Mouse (Mus musculus) intestine, embryonic 15.5 days (tissue): ENCODE measurements at regions not wholly inside any gene's neighbourhood (a gene's known extent, or its start where the extent isn't known, plus 50 kb on each side); places are given as distances from the start of the nearest gene placed in this dataset.

Source experiments
- ATAC-seq: fragments of 200-750 bp; cut with Nextera tagmentation; 2 replicates; pipeline ENCODE4 v1.8.0; 2017; ENCODE audit warnings: moderate TSS enrichment, moderate library complexity
- H3K27ac ChIP-seq: fragments of 300-500 bp; sonication (generic); 2 replicates; pipeline ENCODE4 v1.5.1; 2015; ENCODE audit warnings: mild to moderate bottlenecking, inconsistent platforms
- H3K27me3 ChIP-seq: fragments of 300-500 bp; sonication (generic); replicated peaks from 2 replicates; pipeline ENCODE4 v1.6.1; 2015; ENCODE audit warnings: inconsistent platforms
- H3K36me3 ChIP-seq: fragments of 300-500 bp; sonication (generic); 2 replicates; pipeline ENCODE4 v1.6.1; 2015; ENCODE audit warnings: inconsistent platforms
- H3K4me1 ChIP-seq: fragments of 300-500 bp; sonication (generic); replicated peaks from 2 replicates; pipeline ENCODE4 v1.6.1; 2015; ENCODE audit warnings: inconsistent platforms
- H3K4me2 ChIP-seq: fragments of 300-500 bp; sonication (generic); replicated peaks from 2 replicates; pipeline ENCODE4 v1.6.1; 2015; ENCODE audit warnings: mild to moderate bottlenecking, inconsistent platforms
- H3K4me3 ChIP-seq: fragments of 300-500 bp; sonication (generic); replicated peaks from 2 replicates; pipeline ENCODE4 v1.5.1; 2015; ENCODE audit warnings: inconsistent platforms
- H3K9ac ChIP-seq: fragments of 300-500 bp; sonication (generic); 2 replicates; pipeline ENCODE4 v1.6.1; 2015; ENCODE audit warnings: inconsistent platforms
- H3K9me3 ChIP-seq: fragments of 300-500 bp; sonication (generic); 2 replicates; pipeline ENCODE4 v1.6.1; 2016; ENCODE audit warnings: inconsistent platforms
- WGBS: fragments of 180-500 bp; shearing (Covaris S2); methylation state at CpG from one replicate; pipeline ENCODE4 v1.1.7; 2015; 5-methylcytosine and 5-hydroxymethylcytosine counted together

- no peaks in the 10 kb centered on the region for H3K9me3 ChIP-seq
- no peak overlapping the region for H3K9ac ChIP-seq
- H3K4me1 ChIP-seq, result no peaks in the 10 kb centered on the region
- H3K4me3 ChIP-seq, result no peak overlapping the region
- no peak for ATAC-seq
- no peaks in the 10 kb centered on the region for H3K27me3 ChIP-seq
- H3K27ac ChIP-seq, result no peak overlapping the region
- no peaks in the 10 kb centered on the region for H3K36me3 ChIP-seq
- no peak overlapping the region for H3K4me2 ChIP-seq
Measured at GRCm38 (mm10) chr10:98324591-98324990, 589.6 kb upstream of the Atp2b1 start.

GRCm38 (mm10) chr10:98325720-98326119 is 588.5 kb upstream of the Atp2b1 start:
- WGBS, result 54% methylated on average over 5 of the region's 5 CpGs
- no peak for ATAC-seq

GRCm38 (mm10) chr10:98332682-98333081 is 581.5 kb upstream of the Atp2b1 start:
- 69% methylated on average over 4 of the region's 4 CpGs for WGBS
- Histone ChIP-seq H3K27ac (no peak overlapping the region), H3K4me3 (no peak overlapping the region), H3K4me1 (no peaks in the 10 kb centered on the region), H3K36me3 (no peaks in the 10 kb centered on the region), H3K9me3 (no peaks in the 10 kb centered on the region), H3K27me3 (no peaks in the 10 kb centered on the region), H3K4me2 (no peak overlapping the region), H3K9ac (no peak overlapping the region)
- no peak for ATAC-seq

More at GRCm38 (mm10) chr10:98325720-98326119, 588.5 kb upstream of the Atp2b1 start:
- no peaks in the 10 kb centered on the region for H3K27me3 ChIP-seq
- H3K36me3 ChIP-seq, result no peaks in the 10 kb centered on the region
- no peaks in the 10 kb centered on the region for H3K9me3 ChIP-seq
- H3K4me1 ChIP-seq, result no peaks in the 10 kb centered on the region
- no peak overlapping the region for H3K4me2 ChIP-seq
- H3K27ac ChIP-seq, result no peak overlapping the region
- no peak overlapping the region for H3K4me3 ChIP-seq
- H3K9ac ChIP-seq, result no peak overlapping the region

DNA sequence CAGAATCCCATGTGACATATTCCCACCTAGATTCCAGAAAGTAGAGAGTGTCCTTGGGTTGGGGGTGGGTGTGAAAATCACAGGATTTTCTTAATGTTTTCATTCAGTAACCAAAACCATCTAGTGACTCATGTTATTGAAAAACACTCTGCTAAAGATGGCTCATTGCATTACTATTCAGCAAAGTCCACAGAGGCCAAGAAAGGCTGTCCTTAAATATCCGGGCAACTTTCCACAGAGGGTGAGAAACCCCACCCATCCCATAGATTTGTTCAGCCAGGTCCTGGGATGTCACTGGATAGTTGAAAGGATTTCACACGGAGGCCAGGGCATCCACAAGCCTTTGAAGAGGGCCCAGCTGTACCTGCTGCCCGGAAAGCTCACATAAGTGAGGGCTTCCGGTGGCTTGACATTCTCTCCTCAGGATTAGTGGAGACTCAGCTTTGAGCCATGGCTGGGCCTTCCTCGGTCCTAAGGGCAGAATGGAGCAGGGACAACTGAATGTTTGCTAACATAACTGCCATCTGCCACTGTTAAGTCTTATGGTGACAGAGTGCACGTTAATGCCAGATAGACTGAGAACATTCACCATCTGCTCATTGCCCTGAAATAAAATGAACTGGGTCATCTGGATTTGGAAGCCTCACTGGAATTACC is 580.7 kb upstream of the Atp2b1 start:
- Histone ChIP-seq H3K36me3 (no peaks in the 10 kb centered on the region), H3K4me1 (no peaks in the 10 kb centered on the region), H3K27me3 (no peaks in the 10 kb centered on the region), H3K4me2 (no peak overlapping the region), H3K4me3 (no peak overlapping the region), H3K9me3 (no peaks in the 10 kb centered on the region), H3K9ac (no peak overlapping the region), H3K27ac (no peak overlapping the region)
- WGBS, result 73% methylated on average over 6 of the region's 6 CpGs
- ATAC-seq, result no peak

GRCm38 (mm10) chr10:98343827-98344226 is 570.4 kb upstream of the Atp2b1 start:
- ATAC-seq, result no peak
- no peak overlapping the region for H3K27ac ChIP-seq
- 84% methylated on average over 5 of the region's 5 CpGs for WGBS

DNA sequence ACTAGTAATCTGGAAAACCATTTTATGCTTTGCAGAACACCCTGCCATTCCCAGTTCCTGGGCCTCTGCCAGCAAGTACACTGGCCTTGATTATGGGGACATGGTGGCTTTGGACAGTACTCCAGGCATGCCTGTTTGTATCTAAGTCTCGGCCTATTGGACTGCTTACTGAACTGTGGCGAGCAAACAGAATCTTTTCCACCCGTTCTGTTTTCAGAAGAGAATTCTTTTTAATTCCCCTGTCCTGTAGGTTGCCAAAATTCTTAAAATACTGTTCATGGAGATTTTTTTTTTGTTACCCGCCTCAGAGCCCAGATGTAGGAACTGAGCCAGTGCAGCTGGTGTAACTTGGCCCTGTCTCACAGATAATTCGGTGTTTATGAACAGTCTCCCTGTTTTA is 564.7 kb upstream of the Atp2b1 start:
- Histone ChIP-seq H3K9ac (no peak overlapping the region), H3K27ac (0 out of 2 replicates have a peak overlapping the region, but pooled peaks have one; percentile 25), H3K4me2 (no peak overlapping the region), H3K36me3 (no peaks in the 10 kb centered on the region), H3K27me3 (no peaks in the 10 kb centered on the region), H3K4me3 (no peak overlapping the region), H3K4me1 (no peaks in the 10 kb centered on the region), H3K9me3 (no peaks in the 10 kb centered on the region)
- ATAC-seq, result no peak
- WGBS, result 50% methylated on average over 5 of the region's 5 CpGs

More at GRCm38 (mm10) chr10:98343827-98344226, 570.4 kb upstream of the Atp2b1 start:
- Histone ChIP-seq H3K9ac (no peak overlapping the region), H3K4me1 (no peaks in the 10 kb centered on the region), H3K9me3 (no peaks in the 10 kb centered on the region), H3K36me3 (no peaks in the 10 kb centered on the region), H3K4me3 (no peak overlapping the region), H3K27me3 (no peaks in the 10 kb centered on the region), H3K4me2 (no peak overlapping the region)

- Histone ChIP-seq H3K9me3 (no peaks in the 10 kb centered on the region), H3K4me3 (no peak overlapping the region), H3K9ac (no peak overlapping the region), H3K4me1 (no peaks in the 10 kb centered on the region), H3K36me3 (no peaks in the 10 kb centered on the region), H3K27ac (no peak overlapping the region), H3K4me2 (no peak overlapping the region), H3K27me3 (no peaks in the 10 kb centered on the region)
- WGBS, result 94% methylated on average over 6 of the region's 6 CpGs
- ATAC-seq, result no peak
Measured at GRCm38 (mm10) chr10:98350318-98350926, 563.8 kb upstream of the Atp2b1 start.

DNA sequence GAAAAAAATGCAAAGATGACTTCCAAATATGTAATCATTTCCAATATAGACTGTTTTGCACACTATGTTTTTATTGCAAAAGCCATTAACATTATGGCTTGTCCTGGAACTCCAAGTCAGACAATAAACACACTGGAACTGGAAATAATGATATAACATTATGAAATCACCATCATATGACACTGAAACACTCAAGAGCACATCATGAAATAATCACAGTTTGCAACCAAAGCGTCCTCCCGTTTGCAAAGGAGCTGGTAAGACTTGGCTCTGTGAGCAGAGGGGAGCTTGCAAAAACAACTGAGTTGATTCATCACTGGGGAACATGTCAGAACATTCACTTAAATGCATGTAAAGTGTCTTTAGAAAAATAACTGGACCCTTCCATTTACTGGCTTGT is 562.1 kb upstream of the Atp2b1 start:
- H3K4me3 ChIP-seq, result no peak overlapping the region
- ATAC-seq, result no peak
- no peak overlapping the region for H3K4me2 ChIP-seq
- 66% methylated on average over 2 of the region's 2 CpGs for WGBS
- H3K9me3 ChIP-seq, result no peaks in the 10 kb centered on the region
- H3K27ac ChIP-seq, result no peak overlapping the region
- no peaks in the 10 kb centered on the region for H3K4me1 ChIP-seq
- no peaks in the 10 kb centered on the region for H3K27me3 ChIP-seq
- no peak overlapping the region for H3K9ac ChIP-seq
- H3K36me3 ChIP-seq, result no peaks in the 10 kb centered on the region

DNA sequence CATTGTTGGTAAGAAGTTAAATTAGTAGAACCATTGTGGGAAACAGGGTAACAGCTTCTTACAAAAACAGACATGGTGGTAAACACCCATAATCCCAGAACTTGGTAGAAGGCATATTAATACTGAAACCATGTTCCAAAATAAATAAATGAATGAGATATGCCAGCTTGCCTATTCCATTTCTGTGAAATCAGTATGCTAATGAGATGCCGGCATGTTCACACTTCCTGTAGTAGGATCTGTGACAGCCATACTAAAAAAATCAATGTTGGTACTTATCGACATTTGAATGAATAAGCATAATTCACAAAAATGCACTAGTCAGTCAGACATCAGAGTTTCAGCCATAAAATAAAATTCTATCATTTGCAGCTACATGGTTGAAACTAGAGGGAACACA is 559.7 kb upstream of the Atp2b1 start:
- no peaks in the 10 kb centered on the region for H3K4me1 ChIP-seq
- no peaks in the 10 kb centered on the region for H3K27me3 ChIP-seq
- ATAC-seq, result no peak
- H3K27ac ChIP-seq, result no peak overlapping the region
- WGBS, result 92% methylated on average over 2 of the region's 2 CpGs
- no peak overlapping the region for H3K4me2 ChIP-seq
- H3K9ac ChIP-seq, result no peak overlapping the region
- no peak overlapping the region for H3K4me3 ChIP-seq
- H3K9me3 ChIP-seq, result no peaks in the 10 kb centered on the region
- no peaks in the 10 kb centered on the region for H3K36me3 ChIP-seq

DNA sequence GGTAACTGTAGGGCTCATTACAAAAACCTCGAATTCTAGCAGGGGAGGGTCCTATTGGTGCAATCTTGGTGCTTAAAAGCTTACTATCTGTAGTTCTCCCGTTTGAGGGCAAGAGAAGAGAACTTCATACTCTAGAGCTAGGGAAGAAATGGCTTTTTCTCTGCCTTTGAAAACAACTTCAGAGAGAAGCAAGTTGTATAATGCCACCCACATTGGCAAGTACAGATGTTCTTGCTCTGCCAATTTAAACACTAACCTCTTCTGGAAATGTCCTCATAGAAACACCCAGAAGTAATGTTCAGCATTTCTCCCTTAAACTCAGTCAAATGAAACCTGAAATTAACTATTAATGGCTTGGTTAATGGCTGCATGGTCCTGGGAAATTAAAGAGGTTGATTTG is 549.6 kb upstream of the Atp2b1 start:
- Histone ChIP-seq H3K9me3 (no peaks in the 10 kb centered on the region), H3K27ac (no peak overlapping the region), H3K9ac (no peak overlapping the region), H3K27me3 (no peaks in the 10 kb centered on the region), H3K4me1 (no peaks in the 10 kb centered on the region), H3K4me3 (no peak overlapping the region), H3K36me3 (no peaks in the 10 kb centered on the region), H3K4me2 (no peak overlapping the region)
- 73% methylated on average over 2 of the region's 2 CpGs for WGBS
- ATAC-seq, result no peak

DNA sequence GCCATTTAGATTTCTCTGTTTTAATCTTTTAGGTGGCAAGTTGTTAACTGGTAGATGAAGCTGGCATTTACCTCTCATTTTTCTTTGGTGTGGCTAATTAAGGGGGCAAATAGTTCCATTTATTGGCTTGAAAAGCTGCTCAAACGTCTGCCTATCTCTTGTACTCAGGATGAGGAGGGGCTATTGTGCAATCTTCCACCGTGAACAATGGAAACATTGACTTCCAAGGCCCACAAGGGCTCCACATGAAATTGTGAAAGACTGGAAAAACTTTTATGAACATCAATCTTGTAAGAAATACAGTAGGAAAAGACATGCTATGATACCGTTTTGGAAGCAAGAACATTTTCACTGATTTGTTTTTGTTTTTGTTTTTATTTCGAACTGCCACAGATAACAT is 541.6 kb upstream of the Atp2b1 start:
- no peaks in the 10 kb centered on the region for H3K9me3 ChIP-seq
- no peak overlapping the region for H3K27ac ChIP-seq
- 0 out of 2 replicates have a peak, but pooled peaks have one; percentile 43 for ATAC-seq
- no peaks in the 10 kb centered on the region for H3K36me3 ChIP-seq
- no peak overlapping the region for H3K4me3 ChIP-seq
- H3K9ac ChIP-seq, result no peak overlapping the region
- H3K4me1 ChIP-seq, result no peaks in the 10 kb centered on the region
- no peak overlapping the region for H3K4me2 ChIP-seq
- 63% methylated on average over 4 of the region's 4 CpGs for WGBS
- no peaks in the 10 kb centered on the region for H3K27me3 ChIP-seq

GRCm38 (mm10) chr10:98373314-98373713 is 540.9 kb upstream of the Atp2b1 start:
- Histone ChIP-seq H3K27me3 (no peaks in the 10 kb centered on the region), H3K4me3 (no peak overlapping the region), H3K36me3 (no peaks in the 10 kb centered on the region), H3K4me2 (no peak overlapping the region), H3K9ac (no peak overlapping the region), H3K27ac (no peak overlapping the region), H3K4me1 (no peaks in the 10 kb centered on the region), H3K9me3 (no peaks in the 10 kb centered on the region)
- 52% methylated on average over 3 of the region's 3 CpGs for WGBS
- no peak for ATAC-seq

GRCm38 (mm10) chr10:98374684-98375083 is 539.5 kb upstream of the Atp2b1 start:
- H3K27ac ChIP-seq, result no peak overlapping the region
- no peak overlapping the region for H3K9ac ChIP-seq
- H3K4me1 ChIP-seq, result no peaks in the 10 kb centered on the region
- H3K9me3 ChIP-seq, result no peaks in the 10 kb centered on the region
- H3K27me3 ChIP-seq, result no peaks in the 10 kb centered on the region
- H3K4me3 ChIP-seq, result no peak overlapping the region
- H3K4me2 ChIP-seq, result no peak overlapping the region
- H3K36me3 ChIP-seq, result no peaks in the 10 kb centered on the region
- ATAC-seq, result no peak
